Comparison of ENCODE assay signal across 9 mouse cellular contexts in genomic region chr1:124041559-124041958, GRCm38 (mm10). TPM values are rescaled to one million over a fixed set of nuclear protein-coding genes. Genes with fewer than 3 reads are reported as not detected.
A peak's percentile ranks its signal among the peaks of the same experiment; 100 is the strongest.
DNase-seq lines count a peak whose midpoint lies in the region; TF ChIP-seq lines count a peak whose summit lies in the region.
"Had no signal": no experiment of that assay in that cellular context is flagged by ENCODE, and none has a peak within 500 bp of the region (broad histone marks: within the 10 kb centered on the region; RNA-seq: fewer than 3 reads in every experiment).

No protein-coding gene starts in this region.

- peaks cover 2% of the 10 kb centered on the region; the same call in 1 of the 2 replicates for H3K27me3 ChIP-seq in kidney, adult 2 months (replicated peaks; ENCODE audit: control insufficient read depth, insufficient read depth, low read length)
- peaks cover 41% of the 10 kb centered on the region for H3K27me3 ChIP-seq in embryonic facial prominence, embryonic 10.5 days (replicated peaks; ENCODE audit: low read depth, poor library complexity, severe bottlenecking)

- no peak overlapping the region for H3K27ac ChIP-seq in kidney, adult 2 months (ENCODE audit: insufficient read depth, low read depth, low read length)
- H3K27ac ChIP-seq in embryonic facial prominence, embryonic 10.5 days (replicated peaks): no peak overlapping the region
- H3K27ac ChIP-seq: midbrain, embryonic 12.5 days had no signal

- no peaks in the 10 kb centered on the region for H3K9me3 ChIP-seq in embryonic facial prominence, embryonic 10.5 days
- H3K9me3 ChIP-seq: midbrain, embryonic 12.5 days had no signal

- TF ChIP-seq POLR2A in kidney, adult 2 months (IDR thresholded peaks at IDR 0.05; ENCODE audit: low read depth, low read length): no peak

- no peaks in the 10 kb centered on the region for H3K4me1 ChIP-seq in kidney, adult 2 months (ENCODE audit: control insufficient read depth, insufficient read depth, low read length)
- H3K4me1 ChIP-seq in embryonic facial prominence, embryonic 10.5 days: peaks cover 13% of the 10 kb centered on the region
- H3K4me1 ChIP-seq: midbrain, embryonic 12.5 days had no signal

- peak; percentile 29 for DNase-seq in kidney, adult 2 months
- DNase-seq in kidney, adult 11 months: no peak
- DNase-seq in urinary bladder, postnatal 14 days (ENCODE audit: low spot score): peak; percentile 14
- DNase-seq in urinary bladder, adult 2 months (ENCODE audit: low spot score): no peak
- DNase-seq in embryonic facial prominence, embryonic 10.5 days (ENCODE audit: low spot score): peak; percentile 14
- peak; percentile 52 for DNase-seq in telencephalon, adult 2 months (ENCODE audit: low read depth, low spot score)
- no peak for DNase-seq in T-cell, adult 2 months (ENCODE audit: low spot score)
- no peak for DNase-seq in MN1 (ENCODE audit: low spot score)

- 3% methylated on average over 3 of the region's 3 CpGs for WGBS in kidney, adult 2 months
- 6% methylated on average over 3 of the region's 3 CpGs for WGBS in embryonic facial prominence, embryonic 10.5 days

- peak; percentile 50 for TF ChIP-seq CTCF in kidney, adult 2 months (conservative IDR thresholded peaks at IDR 0.05; ENCODE audit: insufficient read depth, insufficient read length, low read depth, low read length)

- H3K36me3 ChIP-seq in kidney, adult 2 months (ENCODE audit: control insufficient read depth, insufficient read depth, low read length): no peaks in the 10 kb centered on the region
- no peaks in the 10 kb centered on the region for H3K36me3 ChIP-seq in embryonic facial prominence, embryonic 10.5 days (replicated peaks)
- H3K36me3 ChIP-seq: midbrain, embryonic 12.5 days had no signal

- H3K4me3 ChIP-seq in kidney, adult 2 months (ENCODE audit: insufficient read depth, low read depth, low read length): no peak overlapping the region
- H3K4me3 ChIP-seq in embryonic facial prominence, embryonic 10.5 days: no peak overlapping the region
- H3K4me3 ChIP-seq: midbrain, embryonic 12.5 days had no signal

RNA-seq across cellular contexts. Expression of gene Dpp10, which starts 3.8 kb away (rescaled TPM):
- 0.03 TPM in 2 replicates for polyA plus RNA-seq in kidney, adult 2 months (2012; rRNA removed)
- polyA plus RNA-seq in urinary bladder, adult 2 months (2012; rRNA removed): 0.01 and 0.04 TPM in 2 replicates
- 0.03 and 0.11 TPM in 2 replicates for polyA plus RNA-seq in embryonic facial prominence, embryonic 10.5 days (2016; fragmentation: Nextera tagmentation; extraction: Ambion mirVana)

Comparison
In these comparisons a context has a peak if more than half of its experiments do, and no peak if none do; other contexts are left out.
1. DNase-seq: peak in kidney, adult 2 months (single experiment), urinary bladder, postnatal 14 days (single experiment), embryonic facial prominence, embryonic 10.5 days (single experiment) and telencephalon, adult 2 months (single experiment); none in kidney, adult 11 months (single experiment), urinary bladder, adult 2 months (single experiment), T-cell, adult 2 months (single experiment) and MN1 (single experiment).